Mouse (Mus musculus) cortical plate, adult 2 months (tissue): ENCODE results near the gene Diras2.

Experiments used
- CTCF ChIP-seq: fragments of 200-500 bp; IDR thresholded peaks from 2 replicates; pipeline ENCODE4 v1.5.1; 2011; ENCODE audit warnings: mild to moderate bottlenecking, control low read depth, low read length; ENCODE audit not compliant: insufficient read depth; ENCODE audit errors: extremely low read depth
- POLR2A ChIP-seq: fragments of 200-500 bp; IDR thresholded peaks from 2 replicates; pipeline ENCODE4 v1.6.1; 2011; ENCODE audit warnings: mild to moderate bottlenecking, low read length, control low read depth; ENCODE audit not compliant: insufficient read depth; ENCODE audit errors: extremely low read depth

DNA sequence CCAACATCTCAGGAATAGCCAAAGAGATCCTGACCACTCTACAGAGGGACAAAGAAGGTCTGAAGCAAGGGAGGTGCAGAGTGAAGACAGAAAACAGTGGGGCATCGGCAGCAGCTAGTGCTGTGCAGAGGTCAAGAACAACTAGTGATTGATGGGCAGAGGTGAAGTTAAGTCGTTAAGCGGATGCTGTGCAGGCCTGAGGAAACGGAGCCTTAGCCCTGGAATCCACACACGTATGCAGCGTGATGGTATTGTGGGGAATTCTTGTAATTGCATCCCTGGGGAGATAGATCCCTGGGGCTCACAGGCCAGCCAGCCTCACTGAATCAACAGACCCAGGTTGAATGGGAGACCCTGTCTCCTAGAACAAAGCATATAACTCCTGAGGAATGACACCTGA, 9.9 kb downstream of the Diras2 start:
- TF ChIP-seq CTCF (no peak), POLR2A (no peak)
